Mouse (Mus musculus): ENCODE results near the gene Nlrc3.
"Not testable (repeated sequence)": the region's sequence is repeated elsewhere in the genome, so short reads cannot be mapped to it uniquely, and the experiment has no call there.

The Nlrc3 gene

DNA sequence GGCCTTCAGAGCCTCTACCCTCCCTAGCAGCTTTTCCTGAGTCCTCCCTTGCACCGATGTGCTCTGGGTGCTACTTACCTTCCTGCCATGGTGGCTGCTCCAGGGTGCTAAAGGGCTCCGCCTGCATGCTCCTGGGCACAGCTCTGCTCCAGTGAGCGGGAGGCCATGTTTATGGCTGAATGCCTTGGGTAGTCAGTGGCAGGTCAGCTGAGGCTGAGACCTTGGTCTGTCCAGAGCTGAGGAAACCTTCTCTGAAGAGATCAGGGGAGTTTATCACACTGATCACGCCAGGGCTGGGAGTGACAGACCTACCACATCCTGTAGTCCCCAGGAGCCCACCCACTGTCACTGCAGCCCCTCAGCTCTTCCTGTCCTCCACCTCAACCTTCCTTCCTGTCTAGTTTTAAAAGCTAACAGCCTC lies at the start of gene Nlrc3:
TSS of gene Nlrc3 (minus strand) at position 382 of the 421 bp plus-strand sequence.
- Histone ChIP-seq H3K27me3 (ENCODE audit: control insufficient read depth, insufficient read depth, low read length, poor library complexity, severe bottlenecking) (no peaks in the 10 kb centered on the region), H3K36me3 (ENCODE audit: control insufficient read depth, insufficient read depth, low read length, poor library complexity, severe bottlenecking) (no peaks in the 10 kb centered on the region; the same call in 1 of the 2 replicates)
- DNase-seq (ENCODE audit: low read depth, low spot score): peak; percentile 29

DNA sequence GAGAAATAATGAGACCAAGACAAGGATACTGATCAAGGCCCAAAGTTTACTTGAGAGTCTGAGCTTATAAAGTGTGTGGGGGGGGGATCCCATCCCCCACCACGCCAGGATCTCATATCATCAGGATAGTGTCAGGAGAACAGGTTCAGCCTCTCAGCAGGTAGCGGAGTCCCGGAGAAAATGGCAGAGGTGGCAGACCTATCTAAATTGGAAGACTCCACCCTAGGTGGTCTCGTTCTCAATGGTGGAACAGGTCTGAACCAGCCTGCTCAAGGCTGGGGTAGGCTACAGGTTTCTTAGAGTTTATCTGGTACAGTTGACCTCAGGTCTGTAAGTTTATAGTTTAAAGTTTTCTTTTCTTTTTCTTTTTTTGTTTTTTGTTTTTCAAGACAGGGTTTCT lies 46.3 kb upstream of the Nlrc3 start:
- H3K36me3 ChIP-seq (ENCODE audit: control insufficient read depth, insufficient read depth, low read length, poor library complexity, severe bottlenecking): no peaks in the 10 kb centered on the region
- H3K27me3 ChIP-seq (ENCODE audit: control insufficient read depth, insufficient read depth, low read length, poor library complexity, severe bottlenecking): no peaks in the 10 kb centered on the region
- no peak for DNase-seq (ENCODE audit: low read depth, low spot score)

DNA sequence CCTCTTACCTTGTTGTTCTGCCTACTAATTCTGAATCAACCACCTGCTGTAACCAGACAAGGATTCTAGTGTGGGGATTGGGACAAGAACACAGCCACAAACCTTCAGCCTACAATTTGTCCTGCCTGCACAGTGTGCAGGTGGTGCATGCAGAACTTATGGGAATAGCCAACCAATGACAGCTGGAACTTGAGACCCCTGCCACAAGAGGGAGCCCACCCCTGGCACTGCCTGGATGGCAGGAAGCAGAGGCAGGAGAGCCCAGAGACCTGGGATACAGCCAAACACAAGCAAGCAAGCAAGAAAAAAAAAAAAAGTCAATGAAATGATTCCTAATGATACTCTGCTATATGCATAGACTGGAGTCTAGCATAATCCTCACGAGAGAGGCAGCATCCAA lies 44.8 kb upstream of the Nlrc3 start:
- Histone ChIP-seq H3K36me3 (ENCODE audit: control insufficient read depth, insufficient read depth, low read length, poor library complexity, severe bottlenecking) (no peaks in the 10 kb centered on the region), H3K27me3 (ENCODE audit: control insufficient read depth, insufficient read depth, low read length, poor library complexity, severe bottlenecking) (no peaks in the 10 kb centered on the region)
- no peak for DNase-seq (ENCODE audit: low read depth, low spot score)

DNA sequence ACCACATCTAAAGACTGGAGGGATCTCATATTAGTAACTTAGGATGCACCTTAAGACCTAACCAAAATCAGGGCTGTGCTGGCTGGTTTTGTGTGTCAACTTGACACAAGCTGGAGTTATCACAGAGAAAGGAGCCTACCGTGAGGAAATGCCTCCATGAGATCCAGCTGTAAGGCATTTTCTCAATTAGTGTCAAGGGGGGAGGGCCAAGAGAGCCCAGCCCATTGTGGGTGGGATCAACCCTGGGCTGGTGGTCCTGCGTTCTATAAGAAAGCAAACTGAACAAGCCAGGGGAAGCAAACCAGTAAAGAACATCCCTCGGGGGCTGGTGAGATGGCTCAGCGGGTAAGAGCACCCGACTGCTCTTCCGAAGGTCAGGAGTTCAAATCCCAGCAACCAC lies 41.0 kb upstream of the Nlrc3 start:
- not testable (repeated sequence) for DNase-seq (ENCODE audit: low read depth, low spot score); H3K36me3 ChIP-seq (ENCODE audit: control insufficient read depth, insufficient read depth, low read length, poor library complexity, severe bottlenecking); H3K27me3 ChIP-seq (ENCODE audit: control insufficient read depth, insufficient read depth, low read length, poor library complexity, severe bottlenecking)

DNA sequence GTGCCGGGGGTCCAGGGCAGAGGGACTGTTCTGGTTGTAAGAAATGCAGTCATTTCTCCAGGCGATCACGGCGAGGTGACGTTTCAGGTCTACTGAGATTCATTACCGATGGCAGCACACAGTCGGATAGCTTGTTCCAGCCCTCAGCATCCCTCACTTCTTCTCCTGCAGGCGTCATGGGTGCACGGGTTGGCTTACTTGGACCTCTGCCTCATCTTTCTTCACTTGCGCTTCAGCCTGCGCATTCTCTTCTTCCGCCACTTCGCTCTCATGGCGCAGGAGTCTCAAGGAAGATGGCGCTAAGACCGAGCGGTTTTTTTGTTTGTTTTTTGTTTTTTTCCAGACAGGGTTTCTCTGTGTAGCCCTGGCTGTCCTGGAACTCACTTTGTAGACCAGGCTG lies 40.4 kb upstream of the Nlrc3 start:
- not testable (repeated sequence) for DNase-seq (ENCODE audit: low read depth, low spot score); H3K27me3 ChIP-seq (ENCODE audit: control insufficient read depth, insufficient read depth, low read length, poor library complexity, severe bottlenecking); H3K36me3 ChIP-seq (ENCODE audit: control insufficient read depth, insufficient read depth, low read length, poor library complexity, severe bottlenecking)

DNA sequence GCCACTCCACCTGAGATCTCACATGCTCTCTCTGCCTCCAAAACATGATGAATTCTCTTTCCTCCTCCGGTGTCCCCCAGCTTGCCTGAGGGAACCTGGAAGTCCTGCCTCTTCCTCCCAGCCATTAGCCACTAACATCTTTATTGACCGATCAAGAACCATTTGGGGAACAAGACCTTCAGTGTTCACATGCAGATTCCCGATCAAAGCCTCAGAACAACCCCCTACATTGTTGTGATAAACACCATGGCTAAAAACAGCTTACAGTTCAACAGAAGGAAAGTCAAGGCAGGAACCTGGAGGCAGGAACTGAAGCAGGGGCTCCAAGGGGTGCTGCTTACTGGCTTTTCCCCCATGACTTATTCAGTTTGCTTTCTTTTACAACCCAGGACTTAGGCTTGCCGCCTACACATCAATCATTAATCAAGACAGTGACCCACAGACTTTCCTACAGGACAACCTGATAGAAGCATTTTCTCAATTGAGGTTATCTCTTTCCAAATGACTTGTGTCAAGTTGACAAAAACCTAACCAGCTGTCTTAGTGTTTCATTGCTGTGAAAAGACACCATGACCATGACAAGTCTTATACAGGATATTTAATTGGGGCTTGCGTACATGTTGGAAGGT lies 37.7 kb upstream of the Nlrc3 start:
- DNase-seq (ENCODE audit: low read depth, low spot score): no peak
- no peaks in the 10 kb centered on the region for H3K27me3 ChIP-seq (ENCODE audit: control insufficient read depth, insufficient read depth, low read length, poor library complexity, severe bottlenecking)

DNA sequence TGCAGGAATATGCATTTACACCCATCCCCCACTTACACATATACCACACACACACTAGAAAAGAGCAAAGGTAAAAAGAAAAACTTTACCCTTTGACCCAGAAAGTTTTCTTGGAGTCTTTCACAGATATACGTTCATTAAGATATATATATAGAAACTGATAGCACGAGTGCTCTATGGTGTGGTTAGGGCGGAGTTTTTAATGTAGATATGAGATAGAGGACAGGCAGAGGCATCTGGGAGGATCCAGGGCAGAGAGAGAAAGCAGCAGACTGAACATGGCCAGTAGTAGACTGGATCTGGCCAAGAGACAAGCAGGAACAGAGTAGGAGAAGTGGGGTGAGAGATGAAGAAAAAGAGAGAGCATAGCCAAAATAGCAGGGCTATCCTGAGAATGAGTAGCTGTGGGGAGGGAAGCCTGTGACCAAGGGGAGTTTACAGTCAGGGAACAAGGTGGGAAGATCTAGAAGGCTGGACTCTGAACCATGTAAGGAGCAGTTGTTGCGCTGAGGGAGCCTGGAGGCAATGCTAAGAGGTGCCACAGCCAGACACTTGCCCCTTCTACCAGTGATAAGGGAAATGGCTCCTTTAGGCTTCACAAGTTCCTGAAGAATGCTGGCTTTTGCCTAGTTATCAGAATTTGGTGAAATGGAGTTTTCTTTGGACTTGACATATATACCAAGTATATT lies 36.6 kb upstream of the Nlrc3 start:
- no peaks in the 10 kb centered on the region for H3K27me3 ChIP-seq (ENCODE audit: control insufficient read depth, insufficient read depth, low read length, poor library complexity, severe bottlenecking)
- no peaks in the 10 kb centered on the region for H3K36me3 ChIP-seq (ENCODE audit: control insufficient read depth, insufficient read depth, low read length, poor library complexity, severe bottlenecking)
- no peak for DNase-seq (ENCODE audit: low read depth, low spot score)

More for the DNA sequence above, 37.7 kb upstream of the Nlrc3 start:
- H3K36me3 ChIP-seq (ENCODE audit: control insufficient read depth, insufficient read depth, low read length, poor library complexity, severe bottlenecking): no peaks in the 10 kb centered on the region

DNA sequence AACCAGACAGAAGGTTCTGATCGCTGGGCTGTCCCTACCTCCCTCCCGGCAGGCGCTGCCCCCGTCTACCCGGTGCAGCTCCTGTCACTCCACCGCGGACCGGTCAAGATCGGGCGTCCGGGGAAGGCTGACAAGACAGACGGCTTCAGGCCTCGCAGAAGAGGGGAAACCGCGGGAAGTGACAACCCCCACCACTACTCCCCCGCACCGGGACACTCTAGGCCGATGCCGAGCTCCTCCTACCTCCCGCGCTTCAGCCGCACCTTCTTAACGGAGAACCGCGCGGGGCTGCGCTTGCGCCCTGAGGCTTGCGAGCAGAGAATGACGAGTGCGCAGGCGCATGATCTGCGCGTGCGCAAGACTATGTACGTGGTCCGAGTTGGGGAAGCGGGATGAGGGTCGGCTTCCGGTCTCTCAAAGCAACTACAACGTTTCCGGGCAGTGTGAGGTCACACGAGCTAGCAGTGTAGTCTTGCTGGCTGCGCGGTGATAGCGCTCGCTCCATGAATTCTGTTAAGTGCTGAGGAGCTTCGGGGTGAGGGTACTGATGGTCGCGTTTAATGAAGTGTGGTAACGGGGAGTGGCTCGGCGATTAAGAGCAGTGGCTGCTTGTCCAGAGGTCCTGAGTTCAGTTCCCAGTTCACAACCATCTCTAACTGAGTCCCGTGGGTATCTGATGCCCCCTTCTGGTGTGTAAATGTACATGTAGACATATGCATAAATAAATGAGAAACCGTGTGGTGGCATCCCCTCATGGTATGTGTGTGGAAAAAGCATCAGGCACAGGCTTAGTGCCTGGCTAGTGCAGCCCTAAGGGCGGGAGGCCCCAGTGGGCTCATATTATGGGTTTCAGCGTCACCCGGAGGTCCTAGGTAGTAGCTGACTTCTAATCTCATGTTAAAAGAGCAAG lies 27.3 kb upstream of the Nlrc3 start, which contains the start of gene Slx4:
TSS of gene Slx4 (minus strand) at position 282 of the 910 bp plus-strand sequence.
- Histone ChIP-seq H3K27me3 (ENCODE audit: control insufficient read depth, insufficient read depth, low read length, poor library complexity, severe bottlenecking) (no peaks in the 10 kb centered on the region), H3K36me3 (ENCODE audit: control insufficient read depth, insufficient read depth, low read length, poor library complexity, severe bottlenecking) (peaks cover 2% of the 10 kb centered on the region)
- DNase-seq (ENCODE audit: low read depth, low spot score): peak; percentile 98

DNA sequence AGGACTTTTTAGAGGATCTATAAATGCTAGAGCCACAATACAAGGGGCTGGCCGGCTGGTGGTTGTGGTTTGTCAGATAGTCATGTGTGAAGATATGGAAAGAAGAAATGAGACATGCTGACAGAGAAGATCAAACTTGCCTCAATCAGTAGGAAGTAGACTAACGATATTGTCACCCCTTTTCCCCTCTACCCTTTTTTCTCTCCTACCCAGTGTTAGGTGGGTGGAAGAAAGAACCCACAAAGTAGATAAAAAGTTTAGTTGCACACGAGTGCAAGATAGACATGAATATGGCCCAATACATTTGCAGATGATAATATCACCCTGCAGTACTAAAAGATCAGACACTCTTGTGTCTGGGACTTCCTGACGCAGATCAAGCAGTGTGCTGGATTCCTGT lies 12.0 kb upstream of the Nlrc3 start:
- DNase-seq (ENCODE audit: low read depth, low spot score): no peak
- Histone ChIP-seq H3K36me3 (ENCODE audit: control insufficient read depth, insufficient read depth, low read length, poor library complexity, severe bottlenecking) (peaks cover 8% of the 10 kb centered on the region), H3K27me3 (ENCODE audit: control insufficient read depth, insufficient read depth, low read length, poor library complexity, severe bottlenecking) (no peaks in the 10 kb centered on the region)

DNA sequence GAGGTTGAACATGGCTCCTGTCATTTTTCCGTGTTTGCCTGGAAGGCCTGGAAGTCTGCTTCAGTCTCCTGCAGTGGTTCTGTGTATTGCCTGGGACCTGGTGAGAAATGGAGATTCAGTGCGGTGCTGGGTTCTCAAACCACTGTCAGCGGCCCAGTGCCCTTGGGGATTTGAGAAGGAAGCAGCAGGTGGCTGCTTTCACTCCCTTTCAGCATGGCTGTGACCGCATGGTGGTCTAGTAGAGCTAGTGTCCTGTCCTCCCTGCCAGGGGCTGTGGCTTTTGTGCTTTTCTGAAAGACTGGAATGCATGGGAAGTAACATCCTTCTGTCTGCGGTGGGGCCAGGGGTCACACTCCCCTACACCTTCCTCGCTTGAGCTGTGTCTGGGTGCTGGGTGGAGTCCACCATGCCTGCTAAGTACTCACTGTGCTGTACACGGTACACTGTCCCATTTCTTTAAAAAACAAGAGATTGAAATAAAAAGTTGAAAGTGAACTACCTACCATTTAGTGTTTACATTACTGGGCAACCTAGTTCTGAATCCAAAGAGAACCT lies 6.8 kb upstream of the Nlrc3 start:
- peak; percentile 57 for DNase-seq (ENCODE audit: low read depth, low spot score)
- Histone ChIP-seq H3K27me3 (ENCODE audit: control insufficient read depth, insufficient read depth, low read length, poor library complexity, severe bottlenecking) (no peaks in the 10 kb centered on the region), H3K36me3 (ENCODE audit: control insufficient read depth, insufficient read depth, low read length, poor library complexity, severe bottlenecking) (no peaks in the 10 kb centered on the region; the same call in none of the 2 replicates)

DNA sequence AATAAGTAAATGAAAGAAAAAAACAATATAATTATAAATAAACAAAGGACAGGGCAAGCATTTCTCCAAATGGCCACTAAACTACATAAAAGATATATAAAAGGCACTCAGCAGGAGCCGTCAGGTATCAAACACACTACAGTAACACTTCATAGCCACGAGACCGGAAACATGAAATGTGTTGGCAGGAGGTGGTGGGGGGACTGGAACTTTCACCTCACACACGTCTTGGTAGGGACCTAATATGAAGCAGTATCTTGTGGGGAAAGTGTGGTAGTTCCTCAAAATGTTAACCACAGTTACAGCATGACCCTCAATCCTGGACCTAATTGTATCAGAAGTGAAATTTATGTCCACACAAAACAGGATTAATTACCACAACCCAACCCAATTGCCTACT lies 5.7 kb upstream of the Nlrc3 start:
- H3K36me3 ChIP-seq (ENCODE audit: control insufficient read depth, insufficient read depth, low read length, poor library complexity, severe bottlenecking): no peaks in the 10 kb centered on the region; the same call in 1 of the 2 replicates
- peak; percentile 69 for DNase-seq (ENCODE audit: low read depth, low spot score)

DNA sequence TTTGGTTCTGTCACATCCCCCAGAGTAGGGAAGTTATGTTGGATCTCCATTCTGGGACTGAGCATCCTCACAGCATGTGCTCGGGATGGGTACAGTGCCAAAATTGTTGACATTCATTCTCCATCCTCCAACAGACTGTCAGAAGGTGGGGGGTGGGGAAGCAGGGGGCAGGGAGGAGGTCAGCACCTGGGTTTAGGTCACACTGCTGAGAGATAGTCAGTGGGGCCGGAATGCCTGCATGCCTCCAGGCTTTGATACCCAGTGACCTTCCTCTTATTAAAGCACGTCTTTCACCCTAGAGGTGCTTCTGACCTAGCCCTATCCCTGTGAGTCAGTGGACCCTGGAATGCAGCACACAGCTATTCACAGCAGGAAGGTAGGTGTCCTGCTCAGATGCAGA lies 280 bp upstream of the Nlrc3 start:
- Histone ChIP-seq H3K36me3 (ENCODE audit: control insufficient read depth, insufficient read depth, low read length, poor library complexity, severe bottlenecking) (no peaks in the 10 kb centered on the region; the same call in 1 of the 2 replicates), H3K27me3 (ENCODE audit: control insufficient read depth, insufficient read depth, low read length, poor library complexity, severe bottlenecking) (no peaks in the 10 kb centered on the region)
- DNase-seq (ENCODE audit: low read depth, low spot score): no peak

More for the DNA sequence above, 5.7 kb upstream of the Nlrc3 start:
- no peaks in the 10 kb centered on the region for H3K27me3 ChIP-seq (ENCODE audit: control insufficient read depth, insufficient read depth, low read length, poor library complexity, severe bottlenecking)

DNA sequence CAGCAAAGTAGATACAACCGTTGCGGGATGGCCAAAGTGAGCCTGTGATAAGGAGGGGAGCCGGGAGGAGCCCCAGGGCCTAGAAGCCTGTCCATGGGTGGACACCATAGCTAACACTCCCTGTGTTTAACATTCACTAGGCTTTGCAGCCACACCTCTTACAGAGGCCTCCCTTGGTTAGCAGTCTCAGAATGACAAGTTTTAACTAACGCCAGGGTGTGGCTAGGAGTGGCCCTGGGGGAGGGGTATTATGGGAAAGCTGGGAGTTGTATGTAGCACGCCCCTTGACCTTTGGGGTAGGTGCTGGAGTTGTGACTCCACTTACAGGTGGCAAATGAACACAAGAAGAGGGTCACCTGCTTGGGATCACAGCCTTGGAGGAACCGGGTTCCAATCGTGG lies 774 bp downstream of the Nlrc3 start:
- no peaks in the 10 kb centered on the region for H3K36me3 ChIP-seq (ENCODE audit: control insufficient read depth, insufficient read depth, low read length, poor library complexity, severe bottlenecking)
- H3K27me3 ChIP-seq (ENCODE audit: control insufficient read depth, insufficient read depth, low read length, poor library complexity, severe bottlenecking): no peaks in the 10 kb centered on the region
- DNase-seq (ENCODE audit: low read depth, low spot score): no peak

DNA sequence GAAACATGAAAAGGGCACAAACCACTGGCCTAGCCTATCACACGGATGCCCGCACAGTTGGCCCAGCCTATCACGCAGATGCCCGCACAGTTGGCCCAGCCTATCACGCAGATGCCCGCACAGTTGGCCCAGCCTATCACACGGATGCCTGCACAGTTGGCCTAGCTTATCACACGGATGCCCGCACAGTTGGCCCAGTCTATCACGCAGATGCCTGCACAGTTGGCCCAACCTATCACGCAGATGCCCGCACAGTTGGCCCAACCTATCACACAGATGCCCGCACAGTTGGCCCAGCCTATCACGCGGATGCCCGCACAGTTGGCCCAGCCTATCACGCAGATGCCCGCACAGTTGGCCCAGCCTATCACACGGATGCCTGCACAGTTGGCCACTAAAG lies 2.0 kb downstream of the Nlrc3 start:
- H3K36me3 ChIP-seq (ENCODE audit: control insufficient read depth, insufficient read depth, low read length, poor library complexity, severe bottlenecking); H3K27me3 ChIP-seq (ENCODE audit: control insufficient read depth, insufficient read depth, low read length, poor library complexity, severe bottlenecking); DNase-seq (ENCODE audit: low read depth, low spot score): not testable (repeated sequence)

Measured in splenic B cell, adult 2 months (primary cell).